Mouse (Mus musculus): ENCODE data around the gene Tnc. TPM values are rescaled to one million over a fixed set of nuclear protein-coding genes. Genes with fewer than 3 reads are reported as not detected.
"Not testable (repeated sequence)": the region's sequence is repeated elsewhere in the genome, so short reads cannot be mapped to it uniquely, and the experiment has no call there.

Gene Tnc
- polyA plus RNA-seq, 1 experiment from 2014 or later: 11.2 TPM

DNA sequence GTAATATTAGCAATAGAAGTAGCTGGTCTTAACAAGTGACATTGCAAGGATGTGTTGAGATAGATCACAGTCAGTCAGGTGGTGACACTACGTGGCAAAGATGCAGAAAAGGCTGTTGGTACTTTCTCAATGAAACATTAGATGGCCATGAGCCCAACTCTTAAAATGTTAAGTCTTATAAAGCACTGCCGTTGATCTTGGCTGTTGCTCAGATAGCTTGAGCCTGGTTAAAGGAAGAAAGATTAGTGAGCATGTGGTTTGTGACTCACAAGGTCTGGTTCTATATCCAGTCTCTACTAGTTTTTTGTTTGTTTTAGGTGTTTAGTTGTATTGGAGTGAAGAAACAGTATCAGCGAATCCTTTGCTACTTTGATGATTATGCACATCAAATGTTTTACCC, 76.9 kb downstream of the Tnc start:
- no peaks in the 10 kb centered on the region for H3K27me3 ChIP-seq (replicated peaks; ENCODE audit: control insufficient read depth, insufficient read depth, low read length)

DNA sequence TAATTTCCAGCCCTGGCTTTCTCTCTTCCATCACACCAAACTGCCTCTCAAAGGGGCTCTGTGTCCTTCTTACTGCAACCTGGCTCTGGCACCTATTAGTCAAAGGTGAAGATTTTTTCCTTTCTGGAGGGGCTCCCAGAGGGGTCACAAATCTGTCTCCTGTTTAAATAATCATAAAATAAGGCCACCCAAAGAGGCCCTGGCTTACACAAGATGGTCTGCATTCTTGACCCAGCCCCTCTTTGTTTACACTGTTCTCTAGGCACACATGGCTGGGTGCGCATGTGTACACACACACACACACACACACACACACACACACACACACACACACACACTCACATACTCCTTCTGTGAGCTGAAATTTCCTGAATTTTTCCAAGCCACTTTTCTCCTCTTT, 83.4 kb downstream of the Tnc start:
- no peaks in the 10 kb centered on the region for H3K27me3 ChIP-seq (replicated peaks; ENCODE audit: control insufficient read depth, insufficient read depth, low read length)
- no peak overlapping the region for H3K4me3 ChIP-seq (ENCODE audit: low read depth, low read length)
- no peak for ATAC-seq
- WGBS: 36% methylated on average over 1 of the region's 1 CpGs
- H3K27ac ChIP-seq (ENCODE audit: low read depth, low read length): no peak overlapping the region
- no peak overlapping the region for H3K9ac ChIP-seq (ENCODE audit: low read depth, low read length)
- no peaks in the 10 kb centered on the region for H3K4me1 ChIP-seq (replicated peaks; ENCODE audit: control insufficient read depth, insufficient read depth, low read length)
- no peak overlapping the region for H3K4me2 ChIP-seq (replicated peaks; ENCODE audit: low read depth)
- no peaks in the 10 kb centered on the region for H3K9me3 ChIP-seq (ENCODE audit: control insufficient read depth)
- no peaks in the 10 kb centered on the region for H3K36me3 ChIP-seq (ENCODE audit: control insufficient read depth, insufficient read depth)
- no peak for TF ChIP-seq CTCF (IDR thresholded peaks at IDR 0.05; ENCODE audit: low read depth)

More for the DNA sequence above, 76.9 kb downstream of the Tnc start:
- Histone ChIP-seq H3K9me3 (ENCODE audit: control insufficient read depth) (no peaks in the 10 kb centered on the region), H3K9ac (ENCODE audit: low read depth, low read length) (no peak overlapping the region), H3K36me3 (ENCODE audit: control insufficient read depth, insufficient read depth) (no peaks in the 10 kb centered on the region), H3K4me2 (replicated peaks; ENCODE audit: low read depth) (no peak overlapping the region), H3K4me3 (ENCODE audit: low read depth, low read length) (no peak overlapping the region), H3K4me1 (replicated peaks; ENCODE audit: control insufficient read depth, insufficient read depth, low read length) (no peaks in the 10 kb centered on the region), H3K27ac (ENCODE audit: low read depth, low read length) (no peak overlapping the region)
- TF ChIP-seq CTCF (IDR thresholded peaks at IDR 0.05; ENCODE audit: low read depth): no peak
- ATAC-seq: no peak
- 90% methylated on average over 3 of the region's 3 CpGs for WGBS

DNA sequence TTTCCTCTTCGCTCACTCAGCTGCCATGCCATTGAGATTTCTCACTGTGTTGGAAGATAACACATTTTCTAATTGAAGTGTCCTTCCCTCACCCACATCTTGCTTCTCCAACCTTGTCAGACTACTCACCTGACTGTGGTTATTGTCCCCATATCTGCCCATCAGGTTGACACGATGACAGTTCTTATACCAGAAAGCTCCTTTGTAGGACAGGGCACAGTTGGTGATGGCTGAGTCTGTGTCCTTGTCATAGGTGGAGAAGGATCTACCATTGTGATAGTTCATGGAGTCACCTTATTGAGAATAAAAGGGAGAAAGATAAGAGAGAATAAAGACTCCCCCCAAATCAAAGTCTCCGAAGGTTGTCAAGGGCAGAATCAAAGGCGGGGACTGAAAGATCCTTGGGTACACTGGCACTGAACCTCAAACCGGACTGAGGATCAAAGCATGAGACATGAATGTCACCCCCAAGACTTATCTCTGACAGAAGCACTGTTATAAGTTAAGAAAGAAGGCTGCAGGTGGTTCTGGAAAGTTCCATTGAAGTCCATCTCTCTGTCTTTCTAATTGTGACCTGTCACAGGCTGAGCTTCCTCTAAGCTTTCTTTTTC, 84.9 kb downstream of the Tnc start:
- H3K9ac ChIP-seq (ENCODE audit: low read depth, low read length): no peak overlapping the region
- H3K27me3 ChIP-seq (replicated peaks; ENCODE audit: control insufficient read depth, insufficient read depth, low read length): no peaks in the 10 kb centered on the region
- H3K4me2 ChIP-seq (replicated peaks; ENCODE audit: low read depth): no peak overlapping the region
- no peaks in the 10 kb centered on the region for H3K9me3 ChIP-seq (ENCODE audit: control insufficient read depth)
- H3K36me3 ChIP-seq (ENCODE audit: control insufficient read depth, insufficient read depth): no peaks in the 10 kb centered on the region
- H3K4me3 ChIP-seq (ENCODE audit: low read depth, low read length): no peak overlapping the region
- no peak overlapping the region for H3K27ac ChIP-seq (ENCODE audit: low read depth, low read length)
- no peaks in the 10 kb centered on the region for H3K4me1 ChIP-seq (replicated peaks; ENCODE audit: control insufficient read depth, insufficient read depth, low read length)
- 83% methylated on average over 5 of the region's 5 CpGs for WGBS
- TF ChIP-seq CTCF (IDR thresholded peaks at IDR 0.05; ENCODE audit: low read depth): no peak
- no peak for ATAC-seq

DNA sequence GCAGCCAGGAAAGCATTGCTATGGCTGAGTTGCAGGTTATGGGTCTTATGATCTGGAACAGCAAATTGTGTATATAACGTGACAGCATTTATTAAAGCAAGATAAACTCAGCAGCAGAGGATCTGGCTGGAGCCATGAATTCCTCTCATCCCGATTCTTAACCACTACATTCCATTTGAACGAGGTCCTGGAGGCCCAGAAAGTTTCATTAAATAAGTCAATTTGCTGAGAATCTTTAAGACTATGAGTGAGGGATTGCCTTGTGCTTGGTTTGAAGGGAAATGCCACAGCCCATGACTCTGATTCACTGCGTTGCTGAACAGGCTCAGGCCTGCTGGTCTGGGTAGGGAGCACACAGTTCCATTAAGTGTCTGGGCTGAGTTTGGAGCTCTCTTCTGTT, 88.2 kb downstream of the Tnc start:
- no peaks in the 10 kb centered on the region for H3K36me3 ChIP-seq (ENCODE audit: control insufficient read depth, insufficient read depth)
- no peaks in the 10 kb centered on the region for H3K9me3 ChIP-seq (ENCODE audit: control insufficient read depth)
- no peaks in the 10 kb centered on the region for H3K27me3 ChIP-seq (replicated peaks; ENCODE audit: control insufficient read depth, insufficient read depth, low read length)
- TF ChIP-seq CTCF (IDR thresholded peaks at IDR 0.05; ENCODE audit: low read depth): no peak
- no peaks in the 10 kb centered on the region for H3K4me1 ChIP-seq (replicated peaks; ENCODE audit: control insufficient read depth, insufficient read depth, low read length)
- 63% methylated on average over 4 of the region's 4 CpGs for WGBS
- H3K4me2 ChIP-seq (replicated peaks; ENCODE audit: low read depth): no peak overlapping the region
- H3K27ac ChIP-seq (ENCODE audit: low read depth, low read length): no peak overlapping the region
- H3K9ac ChIP-seq (ENCODE audit: low read depth, low read length): no peak overlapping the region
- ATAC-seq: no peak
- H3K4me3 ChIP-seq (ENCODE audit: low read depth, low read length): no peak overlapping the region

DNA sequence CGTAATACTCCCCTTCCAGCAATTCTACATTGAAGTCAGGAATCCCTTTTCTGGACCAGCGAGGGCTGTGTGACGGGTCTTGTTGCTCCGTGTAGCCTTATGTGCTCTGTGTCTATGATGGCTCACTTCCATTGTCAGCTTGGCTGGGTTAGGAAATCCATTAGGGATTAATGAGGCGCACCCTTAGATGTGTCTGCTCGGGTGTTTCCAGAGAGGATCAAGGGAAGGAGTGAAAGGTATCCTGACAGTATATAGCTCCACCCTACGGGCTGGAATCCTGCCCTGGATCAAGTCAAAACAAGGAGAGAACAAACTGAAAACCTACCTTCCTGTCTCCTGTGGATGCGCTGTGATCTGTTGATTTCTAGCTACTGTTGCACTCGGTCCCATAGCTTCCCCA, 96.8 kb downstream of the Tnc start:
- WGBS: 87% methylated on average over 9 of the region's 9 CpGs
- no peak for ATAC-seq
- no peak for TF ChIP-seq CTCF (IDR thresholded peaks at IDR 0.05; ENCODE audit: low read depth)

DNA sequence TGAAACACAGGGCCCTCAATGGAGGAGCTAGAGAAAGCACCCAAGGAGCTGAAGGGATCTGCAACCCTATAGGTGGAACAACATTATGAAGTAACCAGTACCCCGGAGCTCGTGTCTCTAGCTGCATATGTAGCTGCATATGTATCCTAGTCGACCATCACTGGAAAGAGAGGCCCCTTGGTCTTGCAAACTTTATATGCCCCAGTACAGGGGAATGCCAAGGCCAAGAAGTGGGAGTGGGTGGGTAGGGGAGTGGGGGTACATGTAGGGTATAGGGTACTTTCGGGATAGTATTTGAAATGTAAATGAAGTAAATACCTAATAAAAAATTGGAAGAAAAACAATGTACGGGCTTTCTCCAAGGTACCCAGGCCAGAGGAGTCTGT, 98.1 kb downstream of the Tnc start:
- ATAC-seq; H3K27me3 ChIP-seq (replicated peaks; ENCODE audit: control insufficient read depth, insufficient read depth, low read length); H3K9me3 ChIP-seq (ENCODE audit: control insufficient read depth); H3K27ac ChIP-seq (ENCODE audit: low read depth, low read length); H3K9ac ChIP-seq (ENCODE audit: low read depth, low read length); H3K4me1 ChIP-seq (replicated peaks; ENCODE audit: control insufficient read depth, insufficient read depth, low read length); H3K36me3 ChIP-seq (ENCODE audit: control insufficient read depth, insufficient read depth); H3K4me3 ChIP-seq (ENCODE audit: low read depth, low read length); H3K4me2 ChIP-seq (replicated peaks; ENCODE audit: low read depth): not testable (repeated sequence)
- 83% methylated on average over 5 of the region's 5 CpGs for WGBS

More for the DNA sequence above, 96.8 kb downstream of the Tnc start:
- no peaks in the 10 kb centered on the region for H3K36me3 ChIP-seq (ENCODE audit: control insufficient read depth, insufficient read depth)
- no peak overlapping the region for H3K4me3 ChIP-seq (ENCODE audit: low read depth, low read length)
- no peak overlapping the region for H3K27ac ChIP-seq (ENCODE audit: low read depth, low read length)
- no peak overlapping the region for H3K9ac ChIP-seq (ENCODE audit: low read depth, low read length)
- H3K4me1 ChIP-seq (replicated peaks; ENCODE audit: control insufficient read depth, insufficient read depth, low read length): no peaks in the 10 kb centered on the region
- H3K27me3 ChIP-seq (replicated peaks; ENCODE audit: control insufficient read depth, insufficient read depth, low read length): no peaks in the 10 kb centered on the region
- H3K4me2 ChIP-seq (replicated peaks; ENCODE audit: low read depth): no peak overlapping the region
- H3K9me3 ChIP-seq (ENCODE audit: control insufficient read depth): no peaks in the 10 kb centered on the region

Measured in intestine, postnatal 0 days (tissue).